Mouse (Mus musculus): Measurements from ENCODE around the gene Snd1. TPM values are rescaled to one million over a fixed set of nuclear protein-coding genes. Genes with fewer than 3 reads are reported as not detected.

The Snd1 gene
- polyA plus RNA-seq, 2 experiments: 104 to 120 TPM

DNA sequence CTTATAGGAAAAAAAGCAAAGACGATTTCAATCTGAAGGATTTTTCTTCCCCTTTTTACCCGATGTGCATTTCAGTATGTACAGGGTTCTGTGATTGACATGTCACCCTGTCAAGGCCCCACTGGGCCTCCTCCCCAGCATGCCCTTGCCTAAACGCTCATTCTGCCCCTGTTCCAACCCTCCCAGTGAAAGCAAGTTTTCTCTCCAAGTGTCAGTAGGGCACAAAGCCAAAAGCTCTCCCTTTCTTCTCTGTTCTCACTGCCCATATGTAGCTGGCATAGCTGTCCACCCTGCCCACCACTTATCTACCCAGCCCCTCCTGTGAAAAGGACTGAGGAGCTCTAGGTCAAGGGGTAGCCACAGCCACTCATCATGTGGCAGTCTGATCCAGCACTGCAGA is 374.4 kb downstream of the Snd1 start:
- no peaks in the 10 kb centered on the region for H3K27me3 ChIP-seq (ENCODE audit: control insufficient read depth, insufficient read depth, low read length)
- WGBS: 51% methylated on average over 3 of the region's 3 CpGs
- H3K36me3 ChIP-seq (ENCODE audit: control insufficient read depth, insufficient read depth, low read length): no peaks in the 10 kb centered on the region
- no peak overlapping the region for H3K9ac ChIP-seq (ENCODE audit: low read depth, low read length, severe bottlenecking)
- H3K4me3 ChIP-seq (replicated peaks; ENCODE audit: low read length): no peak overlapping the region
- no peak for ATAC-seq (ENCODE audit: low FRiP score, low read depth)
- H3K4me2 ChIP-seq (replicated peaks; ENCODE audit: low read depth, low read length, severe bottlenecking): no peak overlapping the region
- H3K9me3 ChIP-seq (ENCODE audit: control insufficient read depth, low read length): no peaks in the 10 kb centered on the region
- no peak for TF ChIP-seq POLR2A (IDR thresholded peaks at IDR 0.05; ENCODE audit: borderline replicate concordance, extremely low read depth, insufficient read depth, insufficient read length)
- peaks cover 43% of the 10 kb centered on the region for H3K4me1 ChIP-seq (ENCODE audit: control insufficient read depth, insufficient read depth, low read length)
- H3K27ac ChIP-seq (replicated peaks; ENCODE audit: low read depth, low read length): no peak overlapping the region
- DNase-seq (ENCODE audit: low spot score): no peak

- no peaks in the 10 kb centered on the region for H3K27me3 ChIP-seq (ENCODE audit: control insufficient read depth, insufficient read depth, low read length)
- H3K9me3 ChIP-seq (ENCODE audit: control insufficient read depth, low read length): no peaks in the 10 kb centered on the region
- no peaks in the 10 kb centered on the region for H3K36me3 ChIP-seq (ENCODE audit: control insufficient read depth, insufficient read depth, low read length)
- no peak overlapping the region for H3K27ac ChIP-seq (replicated peaks; ENCODE audit: low read depth, low read length)
- H3K4me1 ChIP-seq (ENCODE audit: control insufficient read depth, insufficient read depth, low read length): peaks cover 54% of the 10 kb centered on the region
- WGBS: 86% methylated on average over 9 of the region's 9 CpGs
- DNase-seq (ENCODE audit: low spot score) (no peak), ATAC-seq (ENCODE audit: low FRiP score, low read depth) (no peak)
- no peak overlapping the region for H3K4me2 ChIP-seq (replicated peaks; ENCODE audit: low read depth, low read length, severe bottlenecking)
- no peak overlapping the region for H3K9ac ChIP-seq (ENCODE audit: low read depth, low read length, severe bottlenecking)
- no peak overlapping the region for H3K4me3 ChIP-seq (replicated peaks; ENCODE audit: low read length)
- TF ChIP-seq POLR2A (IDR thresholded peaks at IDR 0.05; ENCODE audit: borderline replicate concordance, extremely low read depth, insufficient read depth, insufficient read length): no peak
Measured at GRCm38 (mm10) chr6:28850326-28850900, 375.5 kb downstream of the Snd1 start.

DNA sequence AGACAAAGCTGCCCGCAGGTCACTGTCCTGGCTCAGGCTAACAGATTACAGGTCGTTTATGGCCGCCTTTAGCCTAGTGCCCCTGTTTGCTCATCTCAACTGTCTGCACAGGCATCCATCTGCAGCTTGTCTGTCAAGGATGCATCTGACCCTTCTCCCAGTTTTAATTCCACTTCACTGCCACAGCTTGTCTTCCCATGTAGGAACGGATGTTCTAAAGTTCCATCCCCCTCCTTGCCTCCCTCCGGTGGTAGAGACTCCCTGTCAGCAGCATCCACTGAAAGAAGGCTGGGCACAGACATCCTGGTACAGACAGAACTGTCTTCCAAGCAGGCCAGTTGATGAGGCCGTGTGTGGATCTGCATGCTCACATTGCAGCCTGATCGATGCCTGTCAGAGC is 377.4 kb downstream of the Snd1 start:
- no peak for TF ChIP-seq POLR2A (IDR thresholded peaks at IDR 0.05; ENCODE audit: borderline replicate concordance, extremely low read depth, insufficient read depth, insufficient read length)
- Histone ChIP-seq H3K9me3 (ENCODE audit: control insufficient read depth, low read length) (no peaks in the 10 kb centered on the region), H3K4me3 (replicated peaks; ENCODE audit: low read length) (no peak overlapping the region), H3K9ac (ENCODE audit: low read depth, low read length, severe bottlenecking) (no peak overlapping the region), H3K27ac (replicated peaks; ENCODE audit: low read depth, low read length) (no peak overlapping the region), H3K4me2 (replicated peaks; ENCODE audit: low read depth, low read length, severe bottlenecking) (no peak overlapping the region), H3K36me3 (ENCODE audit: control insufficient read depth, insufficient read depth, low read length) (no peaks in the 10 kb centered on the region), H3K27me3 (ENCODE audit: control insufficient read depth, insufficient read depth, low read length) (no peaks in the 10 kb centered on the region), H3K4me1 (ENCODE audit: control insufficient read depth, insufficient read depth, low read length) (peaks cover 56% of the 10 kb centered on the region)
- WGBS: 71% methylated on average over 7 of the region's 7 CpGs
- ATAC-seq (ENCODE audit: low FRiP score, low read depth) (no peak), DNase-seq (ENCODE audit: low spot score) (no peak)

DNA sequence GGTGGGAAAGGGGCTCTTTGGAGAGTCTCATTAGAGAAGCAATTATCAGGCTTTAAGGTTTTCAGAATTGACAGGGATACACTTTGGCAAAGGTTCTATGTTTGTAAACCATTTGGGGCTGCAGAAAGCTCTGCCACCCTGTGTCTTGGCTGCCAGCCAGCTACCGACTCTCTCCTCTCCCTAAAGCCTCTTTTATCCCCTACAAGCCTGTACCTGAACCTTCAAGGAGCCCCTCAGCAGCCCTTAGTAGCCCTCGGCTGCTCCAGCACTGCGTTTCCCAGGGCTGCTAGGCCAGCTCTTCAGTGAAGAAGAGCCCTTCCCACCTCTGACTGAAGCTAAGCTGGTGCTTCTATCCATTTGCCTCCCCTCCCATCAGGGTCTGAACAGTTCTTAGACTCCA is 378.2 kb downstream of the Snd1 start:
- H3K4me1 ChIP-seq (ENCODE audit: control insufficient read depth, insufficient read depth, low read length): peaks cover 54% of the 10 kb centered on the region
- DNase-seq (ENCODE audit: low spot score): no peak
- H3K9ac ChIP-seq (ENCODE audit: low read depth, low read length, severe bottlenecking): no peak overlapping the region; the same call in 1 of the 2 replicates
- no peak overlapping the region; the same call in 1 of the 2 replicates for H3K27ac ChIP-seq (replicated peaks; ENCODE audit: low read depth, low read length)
- no peak for TF ChIP-seq POLR2A (IDR thresholded peaks at IDR 0.05; ENCODE audit: borderline replicate concordance, extremely low read depth, insufficient read depth, insufficient read length)
- H3K36me3 ChIP-seq (ENCODE audit: control insufficient read depth, insufficient read depth, low read length): no peaks in the 10 kb centered on the region
- no peak for ATAC-seq (ENCODE audit: low FRiP score, low read depth)
- no peaks in the 10 kb centered on the region for H3K27me3 ChIP-seq (ENCODE audit: control insufficient read depth, insufficient read depth, low read length)
- no peak overlapping the region for H3K4me2 ChIP-seq (replicated peaks; ENCODE audit: low read depth, low read length, severe bottlenecking)
- H3K9me3 ChIP-seq (ENCODE audit: control insufficient read depth, low read length): no peaks in the 10 kb centered on the region
- H3K4me3 ChIP-seq (replicated peaks; ENCODE audit: low read length): no peak overlapping the region
- 8% methylated on average over 3 of the region's 3 CpGs for WGBS

- peaks cover 49% of the 10 kb centered on the region for H3K4me1 ChIP-seq (ENCODE audit: control insufficient read depth, insufficient read depth, low read length)
- H3K4me3 ChIP-seq (replicated peaks; ENCODE audit: low read length): no peak overlapping the region
- H3K9ac ChIP-seq (ENCODE audit: low read depth, low read length, severe bottlenecking): no peak overlapping the region
- WGBS: 7% methylated on average over 2 of the region's 2 CpGs
- no peaks in the 10 kb centered on the region for H3K27me3 ChIP-seq (ENCODE audit: control insufficient read depth, insufficient read depth, low read length)
- TF ChIP-seq POLR2A (IDR thresholded peaks at IDR 0.05; ENCODE audit: borderline replicate concordance, extremely low read depth, insufficient read depth, insufficient read length): no peak
- H3K9me3 ChIP-seq (ENCODE audit: control insufficient read depth, low read length): no peaks in the 10 kb centered on the region
- H3K27ac ChIP-seq (replicated peaks; ENCODE audit: low read depth, low read length): no peak overlapping the region; the same call in 1 of the 2 replicates
- no peak for ATAC-seq (ENCODE audit: low FRiP score, low read depth)
- no peaks in the 10 kb centered on the region for H3K36me3 ChIP-seq (ENCODE audit: control insufficient read depth, insufficient read depth, low read length)
- DNase-seq (ENCODE audit: low spot score): no peak
- H3K4me2 ChIP-seq (replicated peaks; ENCODE audit: low read depth, low read length, severe bottlenecking): no peak overlapping the region
Measured at GRCm38 (mm10) chr6:28853654-28854053, 378.7 kb downstream of the Snd1 start.
